Mouse (Mus musculus) lung, embryonic 16.5 days (tissue): ENCODE results near the gene Sulf2. TPM values are rescaled to one million over a fixed set of nuclear protein-coding genes. Genes with fewer than 3 reads are reported as not detected.

Experiments
- ATAC-seq: fragments of 200-750 bp; cut with Nextera tagmentation; 2 replicates; pipeline ENCODE4 v1.8.0; 2017; ENCODE audit warnings: low read depth, mild to moderate bottlenecking, moderate library complexity
- H3K27ac ChIP-seq: fragments of 300-500 bp; sonication (generic); 2 replicates; pipeline ENCODE4 v1.5.1; 2014; ENCODE audit warnings: mild to moderate bottlenecking, control low read depth, low read length
- H3K27me3 ChIP-seq: fragments of 300-500 bp; sonication (generic); 2 replicates; pipeline ENCODE4 v1.6.1; 2014; ENCODE audit warnings: low read depth, low read length, mixed read lengths; ENCODE audit not compliant: control insufficient read depth, insufficient read depth
- H3K36me3 ChIP-seq: fragments of 300-500 bp; sonication (generic); 2 replicates; pipeline ENCODE4 v1.6.1; 2014; ENCODE audit warnings: low read length; ENCODE audit not compliant: control insufficient read depth, insufficient read depth
- H3K4me1 ChIP-seq: fragments of 300-500 bp; sonication (generic); replicated peaks from 2 replicates; pipeline ENCODE4 v1.6.1; 2014; ENCODE audit warnings: low read length, mixed read lengths; ENCODE audit not compliant: control insufficient read depth, insufficient read depth
- H3K4me2 ChIP-seq: fragments of 300-500 bp; sonication (generic); 2 replicates; pipeline ENCODE4 v1.6.1; 2014; ENCODE audit warnings: low read depth, low read length, control low read depth
- H3K4me3 ChIP-seq: fragments of 300-500 bp; sonication (generic); 2 replicates; pipeline ENCODE4 v1.5.1; 2014; ENCODE audit warnings: mild to moderate bottlenecking, low read length, control low read depth
- H3K9ac ChIP-seq: fragments of 300-500 bp; sonication (generic); 2 replicates; pipeline ENCODE4 v1.6.1; 2014; ENCODE audit warnings: low read length, control low read depth
- H3K9me3 ChIP-seq: fragments of 300-500 bp; sonication (generic); 2 replicates; pipeline ENCODE4 v1.6.1; 2016; ENCODE audit warnings: low read length; ENCODE audit not compliant: control insufficient read depth
- WGBS: fragments of 180-500 bp; shearing (Covaris S2); extraction: QIAGEN DNeasy Blood & Tissue Kit; methylation state at CpG from one replicate; pipeline ENCODE4 v1.1.7; 2014; 5-methylcytosine and 5-hydroxymethylcytosine counted together
- polyA plus RNA-seq: library from polyadenylated mRNA; unstranded; fragments of >200 nt; fragmentation: Nextera tagmentation; extraction: Ambion mirVana; gene quantifications from 2 replicates; pipeline ENCODE4 v1.2.1, GENCODE M21; 2015

The Sulf2 gene
- polyA plus RNA-seq, 1 experiment from 2014 or later = 28.2 TPM

- Histone ChIP-seq H3K27ac (no peak overlapping the region), H3K4me1 (peaks cover 24% of the 10 kb centered on the region), H3K36me3 (no peaks in the 10 kb centered on the region), H3K9ac (no peak overlapping the region), H3K27me3 (no peaks in the 10 kb centered on the region), H3K4me3 (no peak overlapping the region), H3K9me3 (no peaks in the 10 kb centered on the region), H3K4me2 (no peak overlapping the region)
- ATAC-seq = no peak
- 49% methylated on average over 5 of the region's 5 CpGs for WGBS
These were observed 73.3 kb downstream of the Sulf2 start for GRCm38 (mm10) chr2:166082193-166082592.

- Histone ChIP-seq H3K27ac (peak overlapping the region; percentile 29), H3K9ac (0 out of 2 replicates have a peak overlapping the region, but pooled peaks have one; percentile 8), H3K4me3 (no peak overlapping the region), H3K9me3 (no peaks in the 10 kb centered on the region), H3K4me1 (peaks cover 24% of the 10 kb centered on the region), H3K27me3 (no peaks in the 10 kb centered on the region), H3K36me3 (no peaks in the 10 kb centered on the region), H3K4me2 (peak overlapping the region; percentile 44)
- 72% methylated on average over 21 of the region's 21 CpGs for WGBS
- ATAC-seq = peak; percentile 24
These were observed 74.3 kb downstream of the Sulf2 start for GRCm38 (mm10) chr2:166080967-166081750.

- no peak overlapping the region for H3K4me3 ChIP-seq
- H3K9ac ChIP-seq = 0 out of 2 replicates have a peak overlapping the region, but pooled peaks have one; percentile 8
- H3K4me2 ChIP-seq = peak overlapping the region; percentile 44
These were observed 75.2 kb downstream of the Sulf2 start for GRCm38 (mm10) chr2:166079961-166080885.

GRCm38 (mm10) chr2:166079231-166079630, 76.2 kb downstream of the Sulf2 start:
- WGBS = 88% methylated on average over 14 of the region's 14 CpGs
- no peak overlapping the region for H3K9ac ChIP-seq
- H3K9me3 ChIP-seq = no peaks in the 10 kb centered on the region
- no peak overlapping the region for H3K4me2 ChIP-seq
- no peaks in the 10 kb centered on the region for H3K27me3 ChIP-seq
- ATAC-seq = no peak
- H3K4me1 ChIP-seq = peaks cover 25% of the 10 kb centered on the region
- no peak overlapping the region for H3K4me3 ChIP-seq
- H3K36me3 ChIP-seq = no peaks in the 10 kb centered on the region
- H3K27ac ChIP-seq = no peak overlapping the region

More at GRCm38 (mm10) chr2:166079961-166080885, 75.2 kb downstream of the Sulf2 start:
- H3K36me3 ChIP-seq = no peaks in the 10 kb centered on the region
- WGBS = 48% methylated on average over 17 of the region's 17 CpGs
- peak overlapping the region; percentile 29; the same call in 1 of the 2 replicates for H3K27ac ChIP-seq
- H3K4me1 ChIP-seq = peaks cover 24% of the 10 kb centered on the region
- H3K27me3 ChIP-seq = no peaks in the 10 kb centered on the region
- H3K9me3 ChIP-seq = no peaks in the 10 kb centered on the region
- ATAC-seq = peak; percentile 76

GRCm38 (mm10) chr2:166077371-166077770, 78.1 kb downstream of the Sulf2 start:
- Histone ChIP-seq H3K4me2 (no peak overlapping the region), H3K4me3 (no peak overlapping the region), H3K36me3 (no peaks in the 10 kb centered on the region), H3K4me1 (peaks cover 11% of the 10 kb centered on the region), H3K27ac (no peak overlapping the region), H3K27me3 (no peaks in the 10 kb centered on the region), H3K9ac (no peak overlapping the region), H3K9me3 (no peaks in the 10 kb centered on the region)
- WGBS = 85% methylated on average over 9 of the region's 9 CpGs
- ATAC-seq = no peak

- WGBS = 62% methylated on average over 6 of the region's 6 CpGs
- ATAC-seq = no peak
- no peak overlapping the region for H3K27ac ChIP-seq
These were observed 81.1 kb downstream of the Sulf2 start for GRCm38 (mm10) chr2:166074322-166074721.

GRCm38 (mm10) chr2:166073082-166073481, 82.4 kb downstream of the Sulf2 start:
- Histone ChIP-seq H3K9ac (no peak overlapping the region), H3K4me3 (no peak overlapping the region), H3K27me3 (no peaks in the 10 kb centered on the region), H3K9me3 (no peaks in the 10 kb centered on the region), H3K4me2 (no peak overlapping the region), H3K27ac (no peak overlapping the region), H3K4me1 (peaks cover 2% of the 10 kb centered on the region; the same call in 1 of the 2 replicates), H3K36me3 (peaks cover 24% of the 10 kb centered on the region)
- WGBS = 65% methylated on average over 10 of the region's 10 CpGs
- ATAC-seq = no peak

More at GRCm38 (mm10) chr2:166074322-166074721, 81.1 kb downstream of the Sulf2 start:
- Histone ChIP-seq H3K4me3 (no peak overlapping the region), H3K27me3 (no peaks in the 10 kb centered on the region), H3K4me1 (peaks cover 2% of the 10 kb centered on the region; the same call in 1 of the 2 replicates), H3K9me3 (no peaks in the 10 kb centered on the region), H3K36me3 (peaks cover 18% of the 10 kb centered on the region), H3K4me2 (no peak overlapping the region), H3K9ac (no peak overlapping the region)

GRCm38 (mm10) chr2:166071889-166072288, 83.6 kb downstream of the Sulf2 start:
- peaks cover 26% of the 10 kb centered on the region for H3K36me3 ChIP-seq
- H3K9ac ChIP-seq = no peak overlapping the region
- no peak for ATAC-seq
- 85% methylated on average over 9 of the region's 9 CpGs for WGBS
- H3K27ac ChIP-seq = no peak overlapping the region
- no peaks in the 10 kb centered on the region for H3K9me3 ChIP-seq
- no peaks in the 10 kb centered on the region for H3K27me3 ChIP-seq
- no peak overlapping the region for H3K4me3 ChIP-seq
- peaks cover 2% of the 10 kb centered on the region; the same call in 1 of the 2 replicates for H3K4me1 ChIP-seq
- H3K4me2 ChIP-seq = no peak overlapping the region

GRCm38 (mm10) chr2:166071481-166071880, 84.0 kb downstream of the Sulf2 start:
- H3K9me3 ChIP-seq = no peaks in the 10 kb centered on the region
- H3K27ac ChIP-seq = no peak overlapping the region
- H3K27me3 ChIP-seq = no peaks in the 10 kb centered on the region
- whole genome bisulfite sequencing = 73% methylated on average over 5 of the region's 5 CpGs
- peaks cover 2% of the 10 kb centered on the region; the same call in 1 of the 2 replicates for H3K4me1 ChIP-seq
- H3K4me2 ChIP-seq = no peak overlapping the region
- no peak overlapping the region for H3K9ac ChIP-seq
- no peak for ATAC-seq
- no peak overlapping the region for H3K4me3 ChIP-seq
- H3K36me3 ChIP-seq = peaks cover 26% of the 10 kb centered on the region
